Mouse (Mus musculus): ENCODE data around the gene Gm5108. TPM values are rescaled to one million over a fixed set of nuclear protein-coding genes. Genes with fewer than 3 reads are reported as not detected.

Gene Gm5108
- total RNA-seq (2021): not detected
- long read RNA-seq, experiment 1: 0 reads
- long read RNA-seq, experiment 2: 0 reads

DNA sequence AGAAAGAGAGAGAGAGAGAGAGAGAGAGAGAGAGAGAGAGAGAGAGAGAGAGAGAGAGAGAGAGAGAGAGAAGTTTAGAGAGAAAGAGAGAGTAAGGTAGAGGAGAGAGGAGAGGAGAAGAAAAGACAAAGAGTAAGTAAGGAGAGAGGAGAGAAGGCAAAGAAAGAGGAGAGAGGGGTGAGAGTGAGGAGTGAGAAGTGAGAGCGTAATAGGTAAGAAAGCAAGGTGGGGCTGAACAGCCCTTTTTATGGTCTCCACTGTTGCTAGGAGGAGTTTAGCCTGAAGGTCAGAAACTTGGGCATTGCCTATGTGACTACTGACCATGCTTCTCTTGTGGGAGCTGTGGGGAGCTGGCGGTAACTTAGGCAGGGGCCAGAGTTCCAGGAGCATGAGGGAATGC lies at the start of gene Gm5108:
Gm5108 (plus strand) TSS at position 301 of the 400 bp plus-strand sequence.
- DNase-seq (ENCODE audit: low spot score): no peak

DNA sequence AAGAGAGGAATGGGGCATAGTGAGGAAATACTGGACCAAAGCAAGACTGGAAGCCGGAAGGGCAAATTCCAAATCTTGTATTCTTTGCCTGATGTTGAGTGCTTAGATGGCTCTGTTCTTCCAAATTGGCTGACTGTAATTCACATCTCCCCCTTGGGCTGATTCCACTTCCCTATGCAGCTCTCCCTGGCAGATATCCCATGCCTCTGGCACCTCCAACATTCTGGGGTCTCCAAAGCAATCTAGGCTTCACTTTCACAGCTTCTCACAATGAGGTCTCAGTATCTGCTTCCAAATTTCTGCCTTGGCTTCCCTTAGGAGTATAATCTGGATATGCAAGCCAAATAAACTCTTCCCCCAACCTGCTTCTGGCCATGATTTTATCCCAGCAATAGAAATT lies 42.5 kb upstream of the Gm5108 start:
- no peak for DNase-seq (ENCODE audit: low spot score)

DNA sequence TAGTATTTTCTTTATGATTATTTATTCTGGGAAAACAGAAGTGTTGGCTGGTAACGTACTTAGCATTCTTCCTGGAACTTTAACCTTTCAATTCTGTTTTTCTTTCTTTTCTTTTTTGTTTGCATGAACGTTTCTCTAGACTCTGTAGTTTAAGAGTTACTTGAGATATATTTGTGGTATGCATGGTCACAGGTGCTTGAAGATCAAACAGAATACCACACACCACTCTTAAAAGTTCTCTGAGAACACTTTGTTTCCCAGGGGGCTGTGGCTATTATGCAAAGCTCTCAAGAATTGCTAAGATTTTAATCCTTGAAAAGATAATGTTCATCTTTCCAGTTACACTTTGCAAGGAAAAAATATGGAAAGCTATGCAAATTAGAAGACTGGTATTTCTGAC lies 36.9 kb upstream of the Gm5108 start:
- DNase-seq (ENCODE audit: low spot score): no peak

DNA sequence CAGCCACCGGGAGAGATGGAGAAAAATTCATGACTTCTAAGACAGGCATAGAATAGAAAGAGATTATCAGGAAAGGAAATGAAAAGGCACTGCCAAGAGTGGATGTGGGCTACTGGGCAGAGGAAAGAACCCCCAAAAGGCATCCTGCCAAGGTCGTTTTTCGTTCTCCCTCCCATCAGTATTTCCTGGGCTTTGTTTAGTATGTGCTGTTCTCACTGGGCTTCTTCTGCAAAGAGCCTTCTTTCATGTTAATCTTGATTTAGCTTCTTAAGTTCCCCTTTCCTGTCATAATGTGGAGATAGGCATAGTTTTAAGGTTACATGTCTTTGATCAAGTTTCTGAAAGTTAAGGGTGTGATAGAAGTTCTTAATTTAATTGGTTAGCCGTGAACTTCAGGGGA lies 10.9 kb upstream of the Gm5108 start:
- no peak for DNase-seq (ENCODE audit: low spot score)

DNA sequence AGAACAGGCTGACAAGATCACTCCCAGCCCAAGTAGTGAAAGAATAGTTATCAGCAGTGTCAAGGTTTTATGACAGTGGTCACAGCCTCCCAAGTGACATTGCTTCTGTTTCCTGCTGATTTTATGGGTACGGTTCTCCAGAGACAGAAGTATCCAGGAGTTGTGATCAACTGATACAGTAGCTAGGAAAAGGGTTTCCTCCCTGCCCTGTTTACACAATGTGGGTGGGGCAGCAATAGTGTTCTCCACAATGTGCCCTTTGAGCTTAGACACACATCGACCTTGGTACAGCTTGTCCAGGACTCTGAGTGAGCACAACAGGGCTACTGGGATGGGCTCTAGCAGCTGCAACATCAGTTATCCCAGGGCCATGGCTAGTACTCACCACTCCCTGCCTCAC lies 9.8 kb upstream of the Gm5108 start:
- DNase-seq (ENCODE audit: low spot score): no peak

DNA sequence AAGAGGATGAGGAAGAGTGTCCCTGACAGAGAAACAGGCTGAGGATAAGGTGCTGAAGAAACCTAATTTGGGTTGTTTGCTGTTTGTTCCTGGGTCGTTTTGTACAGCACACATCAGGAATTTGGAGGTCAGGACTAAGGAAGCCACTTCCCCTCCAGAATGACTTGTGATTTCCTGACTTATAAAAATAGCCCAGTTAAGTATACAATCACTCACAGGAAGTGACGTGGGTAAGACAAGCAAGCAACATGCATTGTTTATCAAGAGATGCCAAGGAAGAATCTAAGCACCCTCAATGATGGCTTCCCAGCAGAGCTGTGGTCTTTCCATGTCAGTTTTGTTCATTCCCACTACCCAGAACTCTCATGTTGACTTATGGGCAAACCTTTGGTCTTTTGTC lies 1.7 kb downstream of the Gm5108 start:
- no peak for DNase-seq (ENCODE audit: low spot score)

DNA sequence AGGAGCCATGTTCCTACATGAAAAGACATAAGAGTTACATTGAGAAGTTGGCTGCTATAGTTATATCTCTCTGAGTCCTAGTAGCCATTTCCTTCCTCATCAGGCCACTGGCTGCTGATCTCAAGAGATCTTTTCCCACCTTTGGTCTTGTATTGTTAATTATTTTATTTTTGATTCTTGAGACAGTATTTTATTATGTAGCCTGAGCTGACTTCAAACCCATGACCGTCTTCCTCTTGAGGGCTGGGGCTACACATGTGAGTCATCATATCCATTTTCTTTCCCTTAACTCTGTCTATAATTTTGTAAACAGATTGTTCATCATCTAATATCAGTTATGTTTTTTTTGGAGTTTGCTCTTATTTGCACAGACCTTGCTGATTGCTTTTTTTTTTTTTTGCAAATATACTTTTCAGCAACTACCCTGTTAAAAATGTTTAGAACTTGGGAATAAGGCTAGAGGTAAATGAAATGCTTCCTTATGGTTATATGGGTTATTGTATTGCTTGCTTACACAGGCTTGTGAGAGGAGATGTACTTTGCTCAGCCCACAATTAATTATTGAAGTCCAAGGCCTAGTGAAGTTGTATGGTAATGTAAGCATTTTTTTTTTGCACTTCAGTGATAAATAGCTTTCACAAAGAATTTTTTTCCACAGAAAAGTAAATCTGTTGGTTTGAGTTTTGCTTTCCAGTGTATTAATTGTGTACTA lies 2.8 kb downstream of the Gm5108 start:
- DNase-seq (ENCODE audit: low spot score): no peak

DNA sequence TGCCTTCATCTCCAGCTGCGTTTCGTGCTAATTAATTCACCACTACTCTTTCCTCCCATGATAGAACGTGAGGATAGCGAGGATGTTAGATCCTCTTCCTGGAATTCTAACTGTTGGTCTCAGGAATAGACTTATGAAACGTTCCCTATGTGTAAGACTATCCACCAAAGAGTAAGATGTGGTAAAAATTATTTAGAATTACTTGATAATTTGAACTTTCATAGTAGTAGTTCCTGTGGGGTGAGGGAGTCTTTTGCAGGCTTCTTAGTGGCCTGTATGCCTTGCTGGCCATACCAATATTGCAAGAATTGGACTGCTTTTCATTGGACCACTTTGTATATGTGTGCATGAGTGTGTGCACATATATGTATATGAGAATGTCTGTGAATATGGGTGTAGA lies 4.9 kb downstream of the Gm5108 start, which contains the start of gene Gm21905:
Gm21905 (minus strand) TSS at position 101 of the 400 bp plus-strand sequence.
- no peak for DNase-seq (ENCODE audit: low spot score)

DNA sequence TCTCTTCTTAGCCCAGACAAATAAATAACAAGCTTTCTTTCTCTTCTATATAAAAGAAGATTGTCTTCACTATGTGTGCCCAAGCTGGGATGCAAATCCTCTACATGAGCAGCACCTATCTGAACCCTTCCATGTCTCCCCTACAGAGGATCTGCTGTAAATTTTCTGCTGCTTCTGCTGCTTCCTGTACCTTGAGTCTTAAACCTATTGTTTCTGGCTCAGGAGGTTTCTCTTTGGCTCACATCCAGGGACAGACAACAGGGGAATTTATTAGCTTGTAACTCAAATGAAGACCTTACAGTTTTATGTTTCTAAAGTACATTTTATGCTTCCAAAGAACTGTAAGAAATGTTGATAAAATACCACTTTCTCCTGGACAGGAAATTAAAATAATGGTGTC lies 5.5 kb downstream of the Gm5108 start:
- no peak for DNase-seq (ENCODE audit: low spot score)

DNA sequence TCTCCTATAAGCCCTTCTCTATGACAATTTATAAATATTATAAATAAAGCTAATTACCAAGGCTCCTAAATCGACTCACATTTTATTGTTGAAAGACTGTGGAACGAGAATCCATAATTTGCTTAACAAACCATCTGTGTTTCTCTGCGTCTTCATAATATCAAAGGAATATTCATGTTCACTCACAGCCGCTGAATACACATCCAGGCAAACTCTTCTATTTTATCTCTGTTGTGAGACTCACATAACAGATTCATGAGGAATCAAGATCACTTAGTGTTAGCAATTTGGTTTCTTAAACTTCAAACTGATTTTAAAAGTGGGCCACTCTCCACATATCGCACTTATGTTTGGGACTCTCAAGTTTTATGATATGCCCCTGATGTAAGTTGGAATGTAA lies 6.6 kb downstream of the Gm5108 start:
- DNase-seq (ENCODE audit: low spot score): no peak

DNA sequence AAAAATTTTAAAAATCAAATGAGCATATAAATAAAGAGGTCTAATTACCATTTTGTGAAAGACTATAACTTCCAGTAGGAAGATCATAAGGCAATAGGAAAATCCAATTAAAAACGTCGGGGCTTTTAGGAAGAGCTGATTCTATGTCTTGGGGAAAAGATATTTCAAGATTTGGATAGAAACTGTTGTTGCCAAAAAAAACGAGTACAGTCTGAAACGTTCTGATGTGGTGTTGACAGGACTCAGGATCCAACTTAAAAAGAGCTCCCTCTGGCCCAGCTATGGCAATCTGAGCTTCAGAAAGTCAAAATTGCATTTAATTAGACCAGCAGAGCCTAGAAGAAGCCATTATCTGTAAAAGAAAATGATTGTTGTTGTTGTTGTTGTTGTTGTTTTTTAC lies 12.6 kb downstream of the Gm5108 start:
- no peak for DNase-seq (ENCODE audit: low spot score)

DNA sequence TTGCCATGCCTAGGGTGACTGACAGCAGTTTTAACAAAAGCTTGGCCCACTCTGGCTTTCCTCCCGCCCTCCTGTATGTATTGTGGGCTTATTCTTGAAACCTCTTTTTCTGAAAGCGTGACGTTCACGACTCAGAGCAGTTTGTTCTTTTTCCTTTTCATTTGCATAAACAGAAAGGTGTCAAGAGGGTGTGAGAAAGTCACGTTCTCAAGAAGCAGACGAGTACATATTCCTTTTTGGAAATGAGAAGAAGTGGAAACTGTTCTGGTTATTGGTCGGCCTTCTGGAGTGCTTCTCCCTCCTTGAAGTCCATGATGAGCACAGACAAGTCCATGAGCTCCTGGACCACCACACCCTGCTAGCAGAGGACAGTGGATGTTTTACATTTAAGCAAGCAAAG lies 14.0 kb downstream of the Gm5108 start:
- DNase-seq (ENCODE audit: low spot score): no peak

DNA sequence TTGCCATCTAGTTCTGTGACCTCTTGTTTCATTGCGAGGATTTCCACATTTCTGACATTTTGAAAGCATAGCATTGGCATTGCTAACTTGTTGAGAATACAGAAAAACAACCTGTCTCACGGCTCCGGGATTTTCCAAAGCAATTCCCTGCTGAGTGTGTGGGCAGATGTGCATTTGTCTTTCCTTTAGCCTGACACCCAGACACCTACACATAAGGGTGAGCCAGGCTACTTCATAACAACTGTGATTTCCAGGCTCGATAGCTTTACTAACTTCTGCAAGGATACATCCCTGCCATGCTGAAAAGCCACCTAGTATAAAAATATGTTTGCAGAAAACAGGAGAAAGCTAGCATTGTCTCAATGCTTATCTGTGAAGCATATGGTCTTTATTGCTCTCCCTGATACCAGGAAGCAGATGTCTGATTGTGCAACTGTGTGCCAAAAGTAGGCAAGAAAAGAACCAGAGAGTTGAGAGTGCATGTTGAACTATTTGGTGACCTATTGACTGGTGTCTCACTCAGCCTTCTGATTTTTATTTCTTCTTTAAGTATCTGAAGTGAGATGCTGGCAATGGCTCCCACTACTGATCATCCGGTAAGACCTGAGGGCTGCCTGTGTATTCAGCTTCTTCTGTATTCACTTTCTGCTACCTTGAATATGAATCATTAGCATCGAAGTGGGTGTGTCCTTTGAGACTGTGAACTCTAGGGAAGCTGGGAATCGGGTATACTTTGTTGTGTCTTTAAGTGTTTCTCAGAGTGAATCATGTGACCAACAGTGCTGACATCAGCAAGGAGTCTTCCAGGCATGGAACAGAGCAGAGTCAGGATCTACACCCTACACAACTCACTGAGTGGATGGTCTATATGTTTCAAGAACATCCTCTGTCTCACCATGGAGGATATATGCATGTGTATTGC lies 20.5 kb downstream of the Gm5108 start:
- DNase-seq (ENCODE audit: low spot score): no peak

DNA sequence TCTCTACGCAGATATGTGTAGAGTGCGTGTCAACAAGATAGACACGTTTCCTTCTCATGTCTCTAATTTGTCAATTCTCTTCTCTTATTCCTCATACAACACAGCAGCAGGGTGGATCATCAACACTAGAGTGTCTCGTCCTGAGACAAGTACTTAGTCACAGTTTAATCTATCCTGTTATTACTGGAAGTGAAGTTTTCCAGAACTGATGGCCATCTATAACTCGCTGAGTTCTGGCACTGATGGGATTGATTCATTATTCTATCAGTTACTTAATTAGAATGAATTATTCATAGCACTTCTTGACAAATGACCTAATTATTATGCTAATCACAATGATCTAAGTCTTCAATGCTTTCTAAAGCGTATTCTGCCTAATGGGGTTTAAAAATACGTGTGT lies 28.1 kb downstream of the Gm5108 start:
- no peak for DNase-seq (ENCODE audit: low spot score)

DNA sequence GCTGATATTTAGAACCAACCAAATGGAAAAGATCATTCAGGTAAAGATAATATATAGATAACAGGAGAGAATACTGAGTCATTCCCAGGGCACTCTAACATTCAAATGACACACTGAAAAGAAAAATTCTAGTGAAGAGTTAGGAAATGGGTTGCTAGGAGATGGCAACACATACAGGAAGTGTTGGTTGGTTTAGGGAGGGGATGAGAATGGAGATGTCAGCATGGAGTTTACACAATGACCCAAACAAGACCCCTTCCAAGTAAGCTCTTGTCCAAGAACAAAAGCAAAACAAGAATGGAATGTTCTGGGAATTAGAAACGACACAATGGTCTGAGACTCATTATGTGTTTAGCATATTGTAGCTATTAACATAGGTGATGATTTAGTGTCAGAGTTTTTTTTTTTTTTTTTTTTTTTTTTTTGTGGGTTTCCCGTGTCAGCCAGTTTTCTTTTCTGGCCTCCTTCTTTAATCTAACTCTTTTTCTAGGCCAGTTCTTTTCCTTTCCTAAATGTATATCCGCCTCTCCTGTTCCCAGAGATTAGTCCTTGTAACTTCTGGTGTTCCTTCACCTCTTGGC lies 40.6 kb downstream of the Gm5108 start:
- no peak for DNase-seq (ENCODE audit: low spot score)

DNA sequence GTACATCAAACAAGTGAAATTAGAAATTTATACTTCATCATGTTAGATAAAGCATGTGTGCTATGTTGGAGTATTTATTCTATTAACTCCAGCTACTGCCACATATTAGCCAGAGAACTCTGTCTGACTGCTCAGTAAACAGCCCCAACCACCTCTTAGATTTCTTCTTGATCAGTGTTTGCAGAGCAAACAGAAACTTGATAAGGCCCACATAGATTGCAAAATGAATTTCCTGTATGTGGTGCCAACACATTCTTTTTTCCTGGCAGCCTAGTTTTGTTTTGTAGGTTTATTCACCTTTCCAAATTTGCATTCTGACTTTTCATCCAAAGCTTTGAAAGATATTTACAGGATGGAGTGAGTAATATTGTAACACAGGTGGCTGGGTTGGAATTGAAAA lies 49.0 kb downstream of the Gm5108 start:
- DNase-seq (ENCODE audit: low spot score): no peak

DNA sequence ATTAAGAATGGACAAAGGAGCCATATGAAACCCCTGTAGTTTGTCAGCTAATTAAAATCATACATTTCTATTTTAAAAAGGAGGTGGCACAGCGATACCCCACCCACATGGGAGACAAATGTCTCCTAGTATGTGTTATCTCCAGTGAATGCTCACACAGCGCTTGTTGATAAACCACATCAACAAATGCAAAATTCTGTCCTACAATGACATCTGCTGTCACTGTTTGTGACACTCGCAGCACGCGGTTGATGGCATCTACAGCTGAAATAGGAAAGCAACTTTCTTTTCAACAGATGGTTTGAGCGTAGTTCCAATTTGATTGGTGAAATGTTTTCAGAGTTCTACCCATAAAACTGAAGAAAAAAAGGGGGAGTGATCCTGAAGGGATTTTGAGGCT lies 61.1 kb downstream of the Gm5108 start:
- no peak for DNase-seq (ENCODE audit: low spot score)

DNA sequence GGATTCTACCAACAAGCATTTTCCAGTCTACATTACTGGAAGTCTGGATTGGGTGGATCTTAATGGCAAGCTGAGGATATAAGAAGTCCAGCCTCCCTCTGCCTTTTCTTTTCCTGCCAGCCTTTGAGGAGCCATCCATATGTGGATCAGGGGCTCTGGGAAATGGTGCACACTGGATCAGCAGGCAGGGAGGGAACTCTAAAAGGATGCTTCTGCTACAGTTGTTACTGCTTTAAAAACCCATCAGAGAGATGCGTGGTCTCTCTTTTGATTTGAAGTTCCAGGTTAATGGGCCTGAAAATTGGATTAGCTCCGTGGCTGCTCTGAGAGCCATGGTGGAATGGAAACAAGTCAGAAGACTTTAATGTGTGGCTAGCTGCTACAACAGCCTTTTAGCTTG lies 62.4 kb downstream of the Gm5108 start:
- no peak for DNase-seq (ENCODE audit: low spot score)

DNA sequence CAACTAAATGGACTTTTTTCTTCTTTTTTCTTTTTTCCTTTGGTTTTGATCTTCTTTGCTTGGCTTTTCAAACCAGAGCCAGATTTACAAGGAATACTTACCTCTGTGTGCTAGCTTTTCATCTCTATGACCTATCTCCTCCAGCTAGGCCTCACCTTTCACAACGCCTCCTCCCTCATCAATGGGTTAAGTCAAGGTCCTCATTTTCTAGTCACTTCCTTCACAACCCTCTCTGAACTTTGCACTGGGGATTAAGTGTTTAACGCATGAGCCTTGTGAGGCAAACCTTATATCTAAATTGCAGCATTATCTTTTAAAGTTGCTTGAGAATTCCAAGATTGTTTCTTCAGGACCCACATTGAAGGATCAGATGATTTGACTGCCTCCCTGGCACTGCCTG lies 63.0 kb downstream of the Gm5108 start:
- no peak for DNase-seq (ENCODE audit: low spot score)

DNA sequence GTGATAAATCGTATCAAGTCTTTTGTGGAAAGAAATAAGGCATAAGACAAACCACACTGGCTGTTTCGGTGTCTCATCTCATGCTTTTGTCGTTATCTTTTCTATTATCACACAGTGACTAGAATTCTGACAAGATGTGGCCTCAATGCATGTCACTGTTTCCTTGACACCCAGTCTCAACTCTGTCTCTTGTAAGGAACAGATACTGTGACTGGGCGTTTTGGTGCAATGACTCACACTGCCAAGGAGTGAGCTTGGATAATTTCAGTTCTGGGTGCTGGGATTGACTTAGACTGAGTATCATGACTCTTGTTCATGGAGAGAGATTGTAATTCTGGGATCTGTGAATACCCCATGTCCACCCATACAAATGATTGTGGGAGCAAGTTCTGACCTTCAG lies 65.6 kb downstream of the Gm5108 start:
- DNase-seq (ENCODE audit: low spot score): no peak

DNA sequence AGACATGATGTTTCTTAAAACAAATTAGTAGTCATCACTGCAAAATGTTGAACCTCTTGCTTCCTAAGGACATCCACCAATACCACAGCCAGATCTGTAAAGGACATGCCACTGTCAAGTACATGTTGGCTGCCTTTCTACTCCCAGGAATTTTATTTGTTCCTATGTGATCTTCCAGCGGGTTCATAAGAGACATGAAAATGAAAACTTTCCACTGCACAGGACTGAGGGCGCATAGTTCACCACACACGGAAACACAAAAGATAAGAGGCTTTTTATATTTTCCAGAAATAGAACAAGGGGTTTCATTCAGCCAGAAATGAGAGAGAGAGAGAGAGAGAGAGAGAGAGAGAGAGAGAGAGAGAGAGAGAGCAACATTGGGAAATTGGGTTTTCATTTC lies 70.1 kb downstream of the Gm5108 start:
- DNase-seq (ENCODE audit: low spot score): no peak

DNA sequence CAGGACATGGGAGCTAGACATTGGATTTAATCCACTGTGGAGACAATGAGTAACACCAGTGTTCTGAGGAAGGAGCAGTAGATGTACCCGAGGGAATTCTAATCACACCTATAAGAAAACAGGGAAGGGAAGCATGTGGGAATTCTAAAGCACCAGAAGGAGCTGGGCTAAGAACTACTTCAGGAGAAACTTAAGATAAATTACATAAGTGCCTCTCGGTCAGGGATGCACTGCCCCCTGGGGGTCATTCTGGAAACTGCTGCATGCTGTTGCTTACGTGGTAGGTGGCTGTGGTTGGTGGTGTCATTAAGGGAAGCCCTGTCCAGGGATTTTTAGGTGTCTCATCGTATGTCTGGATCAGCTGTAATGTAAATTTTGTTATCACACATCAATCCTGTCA lies 71.1 kb downstream of the Gm5108 start:
- DNase-seq (ENCODE audit: low spot score): peak; percentile 82

Data from gastrocnemius, adult 18-20 months (tissue).